Mouse (Mus musculus): ENCODE results near the gene Irf6.

Gene Irf6

GRCm38 (mm10) chr1:193203821-193204220 lies 50.9 kb downstream of the Irf6 start:
- no peak for DNase-seq

GRCm38 (mm10) chr1:193205431-193205830 lies 52.5 kb downstream of the Irf6 start:
- DNase-seq, result no peak

DNA sequence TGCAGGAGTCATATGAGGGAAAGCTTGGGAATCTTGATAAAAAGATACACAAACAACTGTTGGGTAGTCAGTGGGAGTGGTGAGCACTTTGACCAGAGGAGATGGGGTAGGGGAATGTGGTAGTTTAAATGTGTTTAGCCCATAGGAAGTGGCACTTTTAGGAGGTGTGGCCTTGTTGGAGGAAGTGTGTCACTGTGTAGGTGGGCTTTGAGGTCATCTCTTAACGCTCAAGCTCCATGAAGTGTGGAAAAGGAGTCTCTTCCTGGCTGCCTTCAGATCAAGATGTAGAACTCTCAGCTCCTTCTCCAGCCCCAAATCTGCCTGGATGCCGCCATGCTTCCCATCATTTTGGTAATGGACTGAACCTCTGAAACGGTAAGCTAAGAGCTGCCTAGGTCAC lies 54.6 kb downstream of the Irf6 start, which contains the start of gene Lamb3:
Gene Lamb3, plus strand, starts transcription at position 197 of the 400 bp plus-strand sequence.
- no peak for DNase-seq

GRCm38 (mm10) chr1:193208178-193208577 lies 55.3 kb downstream of the Irf6 start:
- peak; percentile 74 for DNase-seq

DNA sequence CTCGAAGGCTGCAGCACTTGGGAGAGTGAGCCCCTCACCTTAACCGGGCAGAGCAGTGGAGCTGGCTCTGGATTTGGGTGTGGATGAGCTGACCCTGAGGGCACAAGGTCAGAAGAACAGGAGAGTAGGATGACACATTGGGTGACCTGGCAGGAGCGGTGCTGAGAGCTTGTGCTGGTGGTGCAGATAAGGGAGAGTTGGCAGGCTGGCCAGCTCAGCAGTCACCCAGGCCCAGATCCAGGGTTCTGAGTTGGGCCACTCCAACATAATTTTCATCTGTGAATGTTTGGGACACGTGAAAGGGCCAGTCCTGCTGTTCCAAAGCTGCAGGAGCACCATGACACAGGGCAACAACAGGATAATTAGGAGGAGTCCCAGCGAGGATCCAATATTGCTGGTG lies 58.5 kb downstream of the Irf6 start:
- DNase-seq, result no peak

- no peak for DNase-seq
Observed at GRCm38 (mm10) chr1:193214053-193214452, 61.1 kb downstream of the Irf6 start.

DNA sequence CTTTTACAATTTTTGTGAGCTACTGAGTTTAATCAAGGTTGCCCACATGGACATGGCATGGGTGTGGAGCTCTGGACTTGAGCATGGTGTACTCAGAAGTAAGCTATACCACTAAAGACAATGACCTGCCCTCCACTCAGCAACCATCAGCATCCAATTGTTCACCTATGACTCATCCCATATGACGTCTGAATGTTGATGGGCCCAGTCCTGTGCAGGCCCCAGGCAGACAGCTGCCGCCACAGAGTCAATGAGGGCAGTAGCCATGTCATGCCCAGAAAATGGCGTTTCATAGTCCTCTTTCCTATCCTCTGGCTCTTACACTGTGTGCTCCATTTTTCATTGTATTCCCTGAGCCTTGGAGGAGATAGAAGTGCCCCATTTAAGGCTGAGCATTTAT lies 63.1 kb downstream of the Irf6 start:
- DNase-seq, result no peak

DNA sequence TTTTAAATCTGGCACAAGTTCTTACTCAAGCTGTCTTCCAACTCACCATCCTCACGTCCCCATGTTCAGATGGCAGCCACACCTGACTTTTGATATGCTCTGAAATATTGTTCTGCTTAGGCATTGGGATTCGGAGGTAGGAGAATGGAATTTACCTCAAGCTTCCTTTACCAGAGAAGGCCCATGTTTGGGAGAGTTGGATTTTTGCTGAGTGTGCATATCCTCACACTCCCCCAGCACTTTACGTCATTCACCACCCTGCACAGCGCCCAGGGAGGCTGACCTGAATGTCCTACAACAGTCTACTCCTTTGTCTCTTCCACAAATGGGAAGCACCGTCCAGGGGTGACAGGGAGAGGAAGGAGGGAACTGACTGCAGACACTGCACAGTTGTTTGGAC lies 67.5 kb downstream of the Irf6 start:
- DNase-seq, result no peak
